Mouse (Mus musculus): ENCODE data around the gene Ucp3. TPM values are rescaled to one million over a fixed set of nuclear protein-coding genes. Genes with fewer than 3 reads are reported as not detected.

Gene Ucp3
- total and polyA plus RNA-seq, 3 experiments = 0.13 TPM; not detected in 2

- in situ Hi-C loops (cut with MboI; ENCODE audit: low pct_ligation_motif_present, low pct_unique_long_range_greater_than_20kb, low sequenced_read_pairs) (no loop called here), dilution Hi-C loops (cut with MboI; ENCODE audit: extremely low pct_ligation_motif_present, extremely low pct_unique_long_range_greater_than_20kb, low sequenced_read_pairs) (no loop called here)
- peaks cover 25% of the 10 kb centered on the region for H3K79me2 ChIP-seq (replicated peaks; ENCODE audit: control insufficient read depth, extremely low read depth, insufficient read depth, poor library complexity, severe bottlenecking)
- no peak overlapping the region for H3K4me3 ChIP-seq (replicated peaks in 1 of 3; ENCODE audit: low read depth in 2 of 3, low read length in 2 of 3, poor library complexity in 1 of 3)
- H3K4me2 ChIP-seq (ENCODE audit: insufficient read depth, low read depth, poor library complexity, severe bottlenecking) = no peak overlapping the region
- H3K4me1 ChIP-seq (ENCODE audit: control insufficient read depth in 1 of 2, insufficient read depth in 2 of 2) = peaks cover 12 to 63% of the 10 kb centered on the region in 2 experiments
- no peak for DNase-seq (ENCODE audit: extremely low read depth)
- no peak overlapping the region for H3K27ac ChIP-seq (ENCODE audit: insufficient read depth, low read depth)
- no peaks in the 10 kb centered on the region for H3K9me3 ChIP-seq (replicated peaks; ENCODE audit: low read length)
- peaks cover 44 to 68% of the 10 kb centered on the region in 2 experiments for H3K36me3 ChIP-seq (replicated peaks in 1 of 2; ENCODE audit: control insufficient read depth in 1 of 2, insufficient read depth in 1 of 2, low read length in 1 of 2)
- H3K27me3 ChIP-seq (replicated peaks) = no peaks in the 10 kb centered on the region
- TF ChIP-seq SIN3A (IDR thresholded peaks at IDR 0.05; ENCODE audit: low read length) = no peak
- TF ChIP-seq USF2 (conservative IDR thresholded peaks at IDR 0.05; ENCODE audit: low read depth, low read length) = no peak
- TF ChIP-seq PAX5 (IDR thresholded peaks at IDR 0.05; ENCODE audit: low read length) = no peak
- no peak overlapping the region for H3K9ac ChIP-seq (ENCODE audit: insufficient read depth, low read depth)
These were observed 24.6 kb downstream of the Ucp3 start for GRCm38 (mm10) chr7:100497402-100497801.

GRCm38 (mm10) chr7:100497982-100498381 lies 25.2 kb downstream of the Ucp3 start:
- Histone ChIP-seq H3K9ac (ENCODE audit: insufficient read depth, low read depth) (no peak overlapping the region), H3K4me3 (replicated peaks in 1 of 3; ENCODE audit: low read depth in 2 of 3, low read length in 2 of 3, poor library complexity in 1 of 3) (no peak overlapping the region), H3K4me1 (ENCODE audit: control insufficient read depth in 1 of 2, insufficient read depth in 2 of 2) (peaks cover 15 to 67% of the 10 kb centered on the region in 2 experiments), H3K27ac (ENCODE audit: insufficient read depth, low read depth) (no peak overlapping the region), H3K36me3 (replicated peaks in 1 of 2; ENCODE audit: control insufficient read depth in 1 of 2, insufficient read depth in 1 of 2, low read length in 1 of 2) (peaks cover 44 to 73% of the 10 kb centered on the region in 2 experiments), H3K4me2 (ENCODE audit: insufficient read depth, low read depth, poor library complexity, severe bottlenecking) (no peak overlapping the region), H3K9me3 (replicated peaks; ENCODE audit: low read length) (no peaks in the 10 kb centered on the region), H3K27me3 (replicated peaks) (no peaks in the 10 kb centered on the region), H3K79me2 (replicated peaks; ENCODE audit: control insufficient read depth, extremely low read depth, insufficient read depth, poor library complexity, severe bottlenecking) (peaks cover 25% of the 10 kb centered on the region)
- no peak for DNase-seq (ENCODE audit: extremely low read depth)
- in situ Hi-C loops (cut with MboI; ENCODE audit: low pct_ligation_motif_present, low pct_unique_long_range_greater_than_20kb, low sequenced_read_pairs) (no loop called here), dilution Hi-C loops (cut with MboI; ENCODE audit: extremely low pct_ligation_motif_present, extremely low pct_unique_long_range_greater_than_20kb, low sequenced_read_pairs) (no loop called here)
- TF ChIP-seq HCFC1 (IDR thresholded peaks at IDR 0.05; ENCODE audit: low read depth, low read length) (no peak), RAD21 (IDR thresholded peaks at IDR 0.05; ENCODE audit: low read depth, low read length) (no peak), PAX5 (IDR thresholded peaks at IDR 0.05; ENCODE audit: low read length) (no peak), MYC (IDR thresholded peaks at IDR 0.05; ENCODE audit: low read depth, low read length) (no peak)

GRCm38 (mm10) chr7:100499465-100499864 lies 26.7 kb downstream of the Ucp3 start:
- no peak overlapping the region for H3K4me2 ChIP-seq (ENCODE audit: insufficient read depth, low read depth, poor library complexity, severe bottlenecking)
- peaks cover 23 to 82% of the 10 kb centered on the region in 2 experiments for H3K4me1 ChIP-seq (ENCODE audit: control insufficient read depth in 1 of 2, insufficient read depth in 2 of 2)
- H3K9me3 ChIP-seq (replicated peaks; ENCODE audit: low read length) = no peaks in the 10 kb centered on the region
- no peak overlapping the region for H3K27ac ChIP-seq (ENCODE audit: insufficient read depth, low read depth)
- TF ChIP-seq BHLHE40 (IDR thresholded peaks at IDR 0.05; ENCODE audit: low read depth, low read length) (no peak), CHD1 (IDR thresholded peaks at IDR 0.05; ENCODE audit: low read depth, low read length) (no peak), IRF4 (IDR thresholded peaks at IDR 0.05; ENCODE audit: low read depth, low read length) (no peak), JUND (conservative IDR thresholded peaks at IDR 0.05; ENCODE audit: low read depth, low read length) (no peak), UBTF (IDR thresholded peaks at IDR 0.05; ENCODE audit: low read depth, low read length) (no peak), E2F4 (IDR thresholded peaks at IDR 0.05; ENCODE audit: insufficient replicate concordance, low read depth, low read length) (no peak)
- H3K27me3 ChIP-seq (replicated peaks) = no peaks in the 10 kb centered on the region
- in situ Hi-C loops (cut with MboI; ENCODE audit: low pct_ligation_motif_present, low pct_unique_long_range_greater_than_20kb, low sequenced_read_pairs) = no loop called here
- H3K9ac ChIP-seq (ENCODE audit: insufficient read depth, low read depth) = no peak overlapping the region
- peaks cover 44 to 84% of the 10 kb centered on the region in 2 experiments for H3K36me3 ChIP-seq (replicated peaks in 1 of 2; ENCODE audit: control insufficient read depth in 1 of 2, insufficient read depth in 1 of 2, low read length in 1 of 2)
- H3K4me3 ChIP-seq (replicated peaks in 1 of 3; ENCODE audit: low read depth in 2 of 3, low read length in 2 of 3, poor library complexity in 1 of 3) = no peak overlapping the region
- no peak for DNase-seq (ENCODE audit: extremely low read depth)
- peaks cover 15% of the 10 kb centered on the region; the same call in 1 of the 2 replicates for H3K79me2 ChIP-seq (replicated peaks; ENCODE audit: control insufficient read depth, extremely low read depth, insufficient read depth, poor library complexity, severe bottlenecking)
- dilution Hi-C loops (cut with MboI; ENCODE audit: extremely low pct_ligation_motif_present, extremely low pct_unique_long_range_greater_than_20kb, low sequenced_read_pairs) = no loop called here
